Mouse (Mus musculus) heart, embryonic 13.5 days (tissue): ENCODE data around the gene Ear1. TPM values are rescaled to one million over a fixed set of nuclear protein-coding genes. Genes with fewer than 3 reads are reported as not detected.
"Not testable (repeated sequence)": the region's sequence is repeated elsewhere in the genome, so short reads cannot be mapped to it uniquely, and the experiment has no call there.

ENCODE experiments used
- ATAC-seq: fragments of 200-750 bp; cut with Nextera tagmentation; 2 replicates; pipeline ENCODE4 v1.8.0; 2017; ENCODE audit warnings: moderate TSS enrichment; ENCODE audit not compliant: insufficient number of reproducible peaks, low FRiP score, low TSS enrichment; ENCODE audit errors: extremely low read depth
- H3K27ac ChIP-seq: fragments of 300-500 bp; sonication (generic); replicated peaks from 2 replicates; pipeline ENCODE4 v1.5.1; 2015; ENCODE audit warnings: moderate library complexity, mild to moderate bottlenecking, inconsistent platforms
- H3K27me3 ChIP-seq: fragments of 300-500 bp; sonication (generic); replicated peaks from 2 replicates; pipeline ENCODE4 v1.6.1; 2015; ENCODE audit warnings: mild to moderate bottlenecking, inconsistent platforms
- H3K36me3 ChIP-seq: fragments of 300-500 bp; sonication (generic); 2 replicates; pipeline ENCODE4 v1.6.1; 2015; ENCODE audit warnings: mild to moderate bottlenecking, inconsistent platforms
- H3K4me1 ChIP-seq: fragments of 300-500 bp; sonication (generic); 2 replicates; pipeline ENCODE4 v1.6.1; 2015; ENCODE audit warnings: inconsistent platforms
- H3K4me2 ChIP-seq: fragments of 300-500 bp; sonication (generic); 2 replicates; pipeline ENCODE4 v1.6.1; 2015; ENCODE audit warnings: inconsistent platforms, mild to moderate bottlenecking, moderate library complexity
- H3K4me3 ChIP-seq: fragments of 300-500 bp; sonication (generic); 2 replicates; pipeline ENCODE4 v1.5.1; 2015; ENCODE audit warnings: moderate library complexity, mild to moderate bottlenecking, inconsistent platforms
- H3K9ac ChIP-seq: fragments of 300-500 bp; sonication (generic); 2 replicates; pipeline ENCODE4 v1.6.1; 2015; ENCODE audit warnings: inconsistent platforms, mild to moderate bottlenecking, moderate library complexity
- H3K9me3 ChIP-seq: fragments of 300-500 bp; sonication (generic); 2 replicates; pipeline ENCODE4 v1.6.1; 2016; ENCODE audit warnings: inconsistent platforms
- WGBS: fragments of 180-500 bp; shearing (Covaris S2); methylation state at CpG from one replicate; pipeline ENCODE4 v1.1.7; 2015; ENCODE audit warnings: mixed read lengths; 5-methylcytosine and 5-hydroxymethylcytosine counted together
- polyA plus RNA-seq: library from polyadenylated mRNA; unstranded; fragments of >200 nt; fragmentation: Nextera tagmentation; extraction: Ambion mirVana; gene quantifications from 2 replicates; pipeline ENCODE4 v1.2.1, GENCODE M21; 2015

The Ear1 gene
- polyA plus RNA-seq, 1 experiment from 2014 or later, result not detected

- H3K36me3 ChIP-seq, H3K27ac ChIP-seq, H3K4me2 ChIP-seq, H3K9ac ChIP-seq, ATAC-seq, H3K27me3 ChIP-seq, H3K4me1 ChIP-seq, H3K4me3 ChIP-seq, H3K9me3 ChIP-seq: not testable (repeated sequence)
- WGBS, result 29% methylated on average over 5 of the region's 6 CpGs
These were observed 15.9 kb downstream of the Ear1 start for GRCm38 (mm10) chr14:43859465-43859864.

- not testable (repeated sequence) for H3K9me3 ChIP-seq, H3K4me2 ChIP-seq, H3K4me3 ChIP-seq, H3K9ac ChIP-seq, ATAC-seq, H3K27me3 ChIP-seq, H3K36me3 ChIP-seq, H3K27ac ChIP-seq, H3K4me1 ChIP-seq
- 66% methylated on average over 4 of the region's 4 CpGs for WGBS
These were observed 31.3 kb downstream of the Ear1 start for GRCm38 (mm10) chr14:43843949-43844573.

- not testable (repeated sequence) for ATAC-seq, H3K27ac ChIP-seq, H3K4me1 ChIP-seq, H3K4me3 ChIP-seq, H3K4me2 ChIP-seq, H3K9me3 ChIP-seq, H3K27me3 ChIP-seq, H3K36me3 ChIP-seq, H3K9ac ChIP-seq
- WGBS, result 43% methylated on average over 1 of the region's 1 CpGs
These were observed 34.3 kb downstream of the Ear1 start for GRCm38 (mm10) chr14:43840976-43841375.

GRCm38 (mm10) chr14:43835366-43835765, 40.0 kb downstream of the Ear1 start:
- H3K4me1 ChIP-seq, H3K27me3 ChIP-seq, H3K9me3 ChIP-seq, H3K27ac ChIP-seq, H3K9ac ChIP-seq, H3K4me3 ChIP-seq, ATAC-seq, H3K4me2 ChIP-seq, H3K36me3 ChIP-seq: not testable (repeated sequence)
- WGBS, result 80% methylated on average over 2 of the region's 2 CpGs

- H3K36me3 ChIP-seq, result not testable (repeated sequence)
These were observed 44.9 kb downstream of the Ear1 start for GRCm38 (mm10) chr14:43830385-43830784.

GRCm38 (mm10) chr14:43824176-43824575, 51.1 kb downstream of the Ear1 start:
- not testable (repeated sequence) for ATAC-seq, H3K9ac ChIP-seq, H3K27ac ChIP-seq, H3K9me3 ChIP-seq, H3K27me3 ChIP-seq, H3K4me3 ChIP-seq, H3K36me3 ChIP-seq, H3K4me1 ChIP-seq, H3K4me2 ChIP-seq
- 67% methylated on average over 6 of the region's 6 CpGs for WGBS

More at GRCm38 (mm10) chr14:43830385-43830784, 44.9 kb downstream of the Ear1 start:
- ATAC-seq, H3K4me2 ChIP-seq, H3K4me1 ChIP-seq, H3K4me3 ChIP-seq, H3K9ac ChIP-seq, H3K27ac ChIP-seq, H3K27me3 ChIP-seq, H3K9me3 ChIP-seq: not testable (repeated sequence)
- WGBS, result 11% methylated on average over 1 of the region's 1 CpGs

GRCm38 (mm10) chr14:43821869-43822268, 53.4 kb downstream of the Ear1 start:
- ATAC-seq, H3K27ac ChIP-seq, H3K9ac ChIP-seq, H3K4me1 ChIP-seq, H3K36me3 ChIP-seq, H3K4me3 ChIP-seq, H3K9me3 ChIP-seq, H3K27me3 ChIP-seq, H3K4me2 ChIP-seq: not testable (repeated sequence)
- 47% methylated on average over 1 of the region's 2 CpGs for WGBS

GRCm38 (mm10) chr14:43812458-43812857, 62.9 kb downstream of the Ear1 start:
- not testable (repeated sequence) for H3K4me2 ChIP-seq, H3K4me1 ChIP-seq, H3K27me3 ChIP-seq, H3K36me3 ChIP-seq, H3K4me3 ChIP-seq, H3K9ac ChIP-seq, H3K9me3 ChIP-seq, ATAC-seq, H3K27ac ChIP-seq
- WGBS, result 61% methylated on average over 8 of the region's 9 CpGs

GRCm38 (mm10) chr14:43808142-43808541, 67.2 kb downstream of the Ear1 start:
- not testable (repeated sequence) for ATAC-seq

GRCm38 (mm10) chr14:43804435-43804834, 70.9 kb downstream of the Ear1 start:
- H3K36me3 ChIP-seq, H3K4me3 ChIP-seq, H3K27ac ChIP-seq, H3K4me2 ChIP-seq, H3K9me3 ChIP-seq, ATAC-seq, H3K9ac ChIP-seq, H3K27me3 ChIP-seq, H3K4me1 ChIP-seq: not testable (repeated sequence)
- WGBS, result 14% methylated on average over 6 of the region's 7 CpGs

More at GRCm38 (mm10) chr14:43808142-43808541, 67.2 kb downstream of the Ear1 start:
- not testable (repeated sequence) for H3K36me3 ChIP-seq, H3K9me3 ChIP-seq, H3K4me2 ChIP-seq, H3K9ac ChIP-seq, H3K27ac ChIP-seq, H3K4me3 ChIP-seq, H3K4me1 ChIP-seq, H3K27me3 ChIP-seq
- 58% methylated on average over 4 of the region's 4 CpGs for WGBS

- ATAC-seq, H3K9me3 ChIP-seq, H3K4me1 ChIP-seq, H3K36me3 ChIP-seq, H3K27ac ChIP-seq, H3K27me3 ChIP-seq: not testable (repeated sequence)
- Histone ChIP-seq H3K9ac (peak overlapping the region; percentile 65), H3K4me3 (peak overlapping the region; percentile 41), H3K4me2 (peak overlapping the region; percentile 67)
- WGBS, result 7% methylated on average over 18 of the region's 23 CpGs
These were observed 78.3 kb downstream of the Ear1 start for GRCm38 (mm10) chr14:43796905-43797470.
